Mouse (Mus musculus): Measurements from ENCODE around the gene Swap70.

DNA sequence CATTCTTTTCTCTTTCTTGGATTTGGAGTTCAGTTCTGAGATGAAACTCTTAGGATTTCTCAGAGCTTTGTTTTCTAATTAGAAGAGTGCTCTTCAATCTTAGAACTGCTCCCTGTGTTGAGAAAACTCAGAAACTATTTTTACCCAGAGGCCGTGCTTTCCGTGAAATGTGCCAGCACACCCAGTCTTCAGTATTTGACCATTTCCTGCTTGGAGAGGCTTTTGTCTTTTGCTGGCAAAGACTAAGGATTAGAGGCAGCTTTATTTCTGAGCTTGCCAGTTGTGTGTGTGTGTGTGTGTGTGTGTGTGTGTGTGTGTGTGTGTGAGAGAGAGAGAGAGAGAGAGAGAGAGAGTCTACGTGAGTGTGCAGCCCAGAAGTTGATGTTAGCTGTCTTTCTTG lies 6.6 kb upstream of the Swap70 start:
- TF ChIP-seq CTCF (IDR thresholded peaks at IDR 0.05; ENCODE audit: low read depth) (no peak), EP300 (optimal IDR thresholded peaks at IDR 0.05) (no peak)

Measured in stomach, postnatal 0 days (tissue).